Mouse (Mus musculus) embryonic facial prominence, embryonic 15.5 days (tissue): ENCODE data around the gene Tia1. TPM values are rescaled to one million over a fixed set of nuclear protein-coding genes. Genes with fewer than 3 reads are reported as not detected.
A peak's percentile ranks its signal among the peaks of the same experiment; 100 is the strongest.

Experiments
- ATAC-seq: fragments of 200-750 bp; cut with Nextera tagmentation; 2 replicates; pipeline ENCODE4 v1.8.0; 2017; ENCODE audit warnings: low read depth, moderate TSS enrichment; ENCODE audit not compliant: insufficient number of reproducible peaks, low FRiP score, low TSS enrichment
- H3K27ac ChIP-seq: fragments of 300-500 bp; sonication (generic); replicated peaks from 2 replicates; pipeline ENCODE4 v1.5.1; 2015; ENCODE audit warnings: mild to moderate bottlenecking, inconsistent platforms
- H3K27me3 ChIP-seq: fragments of 300-500 bp; sonication (generic); 2 replicates; pipeline ENCODE4 v1.6.1; 2015; ENCODE audit warnings: inconsistent platforms
- H3K36me3 ChIP-seq: fragments of 300-500 bp; sonication (generic); 2 replicates; pipeline ENCODE4 v1.6.1; 2015; ENCODE audit warnings: mild to moderate bottlenecking, inconsistent platforms
- H3K4me1 ChIP-seq: fragments of 300-500 bp; sonication (generic); 2 replicates; pipeline ENCODE4 v1.6.1; 2015; ENCODE audit warnings: inconsistent platforms
- H3K4me2 ChIP-seq: fragments of 300-500 bp; sonication (generic); replicated peaks from 2 replicates; pipeline ENCODE4 v1.6.1; 2015; ENCODE audit warnings: mild to moderate bottlenecking, inconsistent platforms
- H3K4me3 ChIP-seq: fragments of 300-500 bp; sonication (generic); replicated peaks from 2 replicates; pipeline ENCODE4 v1.5.1; 2015; ENCODE audit warnings: mild to moderate bottlenecking, inconsistent platforms
- H3K9ac ChIP-seq: fragments of 300-500 bp; sonication (generic); 2 replicates; pipeline ENCODE4 v1.6.1; 2015; ENCODE audit warnings: inconsistent platforms
- H3K9me3 ChIP-seq: fragments of 300-500 bp; sonication (generic); replicated peaks from 2 replicates; pipeline ENCODE4 v1.6.1; 2016; ENCODE audit warnings: inconsistent platforms
- WGBS: fragments of 180-500 bp; shearing (Covaris S2); methylation state at CpG from one replicate; pipeline ENCODE4 v1.1.7; 2015; 5-methylcytosine and 5-hydroxymethylcytosine counted together
- polyA plus RNA-seq: library from polyadenylated mRNA; unstranded; fragments of >200 nt; fragmentation: Nextera tagmentation; extraction: Ambion mirVana; gene quantifications from 2 replicates; pipeline ENCODE4 v1.2.1, GENCODE M21; 2015

Gene Tia1
- polyA plus RNA-seq, 1 experiment from 2014 or later = 185 TPM

- H3K9ac ChIP-seq = peak overlapping the region; percentile 39
- H3K4me3 ChIP-seq = peak overlapping the region; percentile 46
- H3K9me3 ChIP-seq = no peaks in the 10 kb centered on the region
- peaks cover 21% of the 10 kb centered on the region for H3K36me3 ChIP-seq
- under 1% methylated on average over 55 of the region's 56 CpGs for WGBS
- H3K4me1 ChIP-seq = peaks cover 18% of the 10 kb centered on the region
- no peaks in the 10 kb centered on the region for H3K27me3 ChIP-seq
- peak overlapping the region; percentile 61 for H3K4me2 ChIP-seq
- ATAC-seq = peak; percentile 95
- peak overlapping the region; percentile 94 for H3K27ac ChIP-seq
Measured at GRCm38 (mm10) chr6:86472100-86472955, 68.3 kb downstream of the Tia1 start.

GRCm38 (mm10) chr6:86473077-86473476 is 69.1 kb downstream of the Tia1 start:
- Histone ChIP-seq H3K4me3 (peak overlapping the region; percentile 46), H3K27me3 (no peaks in the 10 kb centered on the region), H3K36me3 (peaks cover 16% of the 10 kb centered on the region), H3K9me3 (no peaks in the 10 kb centered on the region), H3K9ac (peak overlapping the region; percentile 39), H3K4me2 (peak overlapping the region; percentile 61), H3K4me1 (peaks cover 18% of the 10 kb centered on the region), H3K27ac (peak overlapping the region; percentile 94)
- no peak for ATAC-seq
- WGBS = 66% methylated on average over 7 of the region's 7 CpGs

- H3K9me3 ChIP-seq = no peaks in the 10 kb centered on the region
- peaks cover 23% of the 10 kb centered on the region for H3K4me1 ChIP-seq
- no peak overlapping the region for H3K27ac ChIP-seq
- H3K4me2 ChIP-seq = no peak overlapping the region
- no peak overlapping the region for H3K9ac ChIP-seq
- H3K36me3 ChIP-seq = peaks cover 14% of the 10 kb centered on the region
- no peaks in the 10 kb centered on the region for H3K27me3 ChIP-seq
- no peak for ATAC-seq
- no peak overlapping the region for H3K4me3 ChIP-seq
- 93% methylated on average over 5 of the region's 5 CpGs for WGBS
Measured at GRCm38 (mm10) chr6:86474072-86474471, 70.1 kb downstream of the Tia1 start.

GRCm38 (mm10) chr6:86474646-86475181 is 70.7 kb downstream of the Tia1 start:
- H3K4me2 ChIP-seq = no peak overlapping the region
- peaks cover 29% of the 10 kb centered on the region for H3K4me1 ChIP-seq
- H3K27me3 ChIP-seq = no peaks in the 10 kb centered on the region
- no peak overlapping the region for H3K4me3 ChIP-seq
- H3K9me3 ChIP-seq = no peaks in the 10 kb centered on the region
- H3K27ac ChIP-seq = no peak overlapping the region
- no peak overlapping the region for H3K9ac ChIP-seq
- H3K36me3 ChIP-seq = peaks cover 8% of the 10 kb centered on the region; the same call in 1 of the 2 replicates
- no peak for ATAC-seq

DNA sequence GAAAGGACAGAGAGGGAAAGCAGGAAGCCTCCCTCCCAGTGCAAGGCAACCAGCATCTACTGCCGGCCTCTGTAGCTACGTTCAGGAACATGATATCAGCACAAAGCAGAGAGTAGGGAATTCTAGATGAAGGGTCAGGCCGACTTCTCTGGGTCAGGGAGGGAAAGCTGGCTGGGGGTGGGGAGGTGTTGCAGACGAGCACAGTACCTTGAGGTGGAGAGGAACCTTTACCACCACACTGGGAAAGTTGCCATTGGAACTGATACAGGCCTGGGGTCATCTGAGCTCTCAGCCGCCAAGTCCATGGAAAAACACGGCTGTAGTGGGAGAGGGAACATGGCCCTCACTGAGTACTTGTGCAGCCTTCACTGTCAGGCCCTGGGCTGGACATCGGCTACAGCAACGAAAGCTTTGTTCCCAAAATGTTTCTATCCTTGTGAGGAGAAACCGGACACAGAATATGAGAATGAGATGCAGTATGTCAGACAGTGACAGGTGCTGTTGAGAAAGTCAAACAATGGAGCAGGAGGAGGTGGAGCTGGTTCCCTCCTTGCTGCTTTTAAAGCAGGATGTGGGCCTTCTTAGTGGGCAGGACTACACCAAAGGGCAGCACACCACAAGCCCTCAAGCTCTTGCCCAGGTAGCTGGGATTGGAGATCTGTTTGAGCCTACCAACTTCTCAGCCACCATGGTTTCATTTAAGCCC is 71.6 kb downstream of the Tia1 start:
- H3K27ac ChIP-seq = no peak overlapping the region
- no peak overlapping the region for H3K4me3 ChIP-seq
- H3K36me3 ChIP-seq = no peaks in the 10 kb centered on the region
- WGBS = 65% methylated on average over 9 of the region's 9 CpGs
- no peak overlapping the region for H3K9ac ChIP-seq
- no peak overlapping the region for H3K4me2 ChIP-seq
- H3K4me1 ChIP-seq = peaks cover 38% of the 10 kb centered on the region
- no peaks in the 10 kb centered on the region for H3K9me3 ChIP-seq
- ATAC-seq = no peak
- H3K27me3 ChIP-seq = no peaks in the 10 kb centered on the region

DNA sequence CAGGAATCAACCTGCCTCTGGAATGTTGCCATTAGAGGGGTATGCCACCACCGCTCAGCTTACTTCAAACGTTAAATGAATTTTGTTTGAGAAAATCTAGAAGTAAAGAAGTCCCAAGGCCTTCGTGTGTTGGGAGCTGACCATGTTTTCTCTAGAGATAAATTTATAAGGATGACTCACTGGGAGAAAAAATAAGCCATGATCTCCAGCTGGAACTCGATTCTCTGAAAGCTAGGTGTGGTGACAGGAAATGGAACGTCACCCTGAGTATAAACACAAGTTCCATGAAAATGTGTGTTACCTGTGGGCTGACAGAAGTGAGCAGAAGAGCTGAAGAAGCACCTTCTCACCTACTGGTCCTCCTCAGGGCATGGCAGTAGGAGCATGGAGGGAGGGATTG is 72.9 kb downstream of the Tia1 start:
- no peaks in the 10 kb centered on the region for H3K27me3 ChIP-seq
- ATAC-seq = no peak
- H3K4me2 ChIP-seq = no peak overlapping the region
- no peak overlapping the region for H3K9ac ChIP-seq
- no peak overlapping the region; the same call in 1 of the 2 replicates for H3K27ac ChIP-seq
- H3K36me3 ChIP-seq = no peaks in the 10 kb centered on the region
- H3K4me1 ChIP-seq = peaks cover 36% of the 10 kb centered on the region
- H3K4me3 ChIP-seq = no peak overlapping the region
- 69% methylated on average over 5 of the region's 5 CpGs for WGBS
- H3K9me3 ChIP-seq = no peaks in the 10 kb centered on the region

GRCm38 (mm10) chr6:86479311-86479710 is 75.3 kb downstream of the Tia1 start:
- H3K36me3 ChIP-seq = no peaks in the 10 kb centered on the region
- no peaks in the 10 kb centered on the region for H3K9me3 ChIP-seq
- no peaks in the 10 kb centered on the region for H3K27me3 ChIP-seq
- no peak overlapping the region for H3K4me3 ChIP-seq
- peaks cover 24% of the 10 kb centered on the region for H3K4me1 ChIP-seq
- no peak overlapping the region for H3K9ac ChIP-seq
- no peak overlapping the region for H3K4me2 ChIP-seq
- peak overlapping the region; percentile 91 for H3K27ac ChIP-seq
- no peak for ATAC-seq
- WGBS = 58% methylated on average over 3 of the region's 3 CpGs

GRCm38 (mm10) chr6:86479816-86480188 is 75.8 kb downstream of the Tia1 start:
- H3K4me2 ChIP-seq = no peak overlapping the region
- H3K36me3 ChIP-seq = no peaks in the 10 kb centered on the region
- no peak for ATAC-seq
- no peak overlapping the region for H3K9ac ChIP-seq
- no peaks in the 10 kb centered on the region for H3K27me3 ChIP-seq
- H3K4me1 ChIP-seq = peaks cover 24% of the 10 kb centered on the region
- peak overlapping the region; percentile 91 for H3K27ac ChIP-seq
- no peaks in the 10 kb centered on the region for H3K9me3 ChIP-seq
- H3K4me3 ChIP-seq = no peak overlapping the region

DNA sequence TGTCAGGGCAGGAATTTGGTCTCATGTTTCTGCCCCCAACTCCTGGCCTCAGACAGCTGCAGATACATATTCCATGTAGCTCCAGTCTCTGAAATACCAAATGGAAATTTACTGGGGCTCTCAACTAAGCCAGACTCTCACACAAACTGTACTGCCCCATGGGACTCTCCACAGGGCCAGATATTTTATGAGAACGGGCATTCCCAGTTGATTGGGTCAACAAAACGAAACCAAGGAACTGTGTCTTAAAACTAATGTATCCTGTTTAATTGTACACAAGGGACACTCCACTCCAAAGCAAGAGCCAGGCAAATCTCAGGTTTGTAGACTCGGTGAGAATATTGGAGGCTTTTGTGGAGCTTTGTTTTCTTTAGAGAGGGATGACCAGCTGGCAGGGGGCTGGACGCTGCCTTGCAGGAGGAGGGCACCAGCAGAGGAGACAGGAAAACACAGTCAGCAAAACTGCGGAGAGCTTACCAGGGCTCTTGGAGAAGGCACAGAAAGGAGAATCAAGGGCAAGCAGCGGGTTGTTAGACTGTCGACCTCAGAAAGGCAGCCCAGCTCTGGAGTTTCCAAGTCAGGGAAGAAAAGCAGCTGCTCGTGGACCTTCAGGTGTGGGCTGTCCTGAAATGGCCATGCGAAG is 76.3 kb downstream of the Tia1 start:
- ATAC-seq = peak; percentile 63
- Histone ChIP-seq H3K36me3 (no peaks in the 10 kb centered on the region), H3K27me3 (no peaks in the 10 kb centered on the region), H3K4me3 (peak overlapping the region; percentile 14; the same call in 1 of the 2 replicates), H3K4me1 (peaks cover 24% of the 10 kb centered on the region), H3K9ac (peak overlapping the region; percentile 15; the same call in 1 of the 2 replicates), H3K4me2 (peak overlapping the region; percentile 37), H3K9me3 (no peaks in the 10 kb centered on the region), H3K27ac (peak overlapping the region; percentile 91)
- WGBS = 28% methylated on average over 9 of the region's 9 CpGs

GRCm38 (mm10) chr6:86481871-86482270 is 77.9 kb downstream of the Tia1 start:
- WGBS = 84% methylated on average over 5 of the region's 5 CpGs
- H3K27me3 ChIP-seq = no peaks in the 10 kb centered on the region
- H3K4me2 ChIP-seq = no peak overlapping the region
- no peak overlapping the region for H3K4me3 ChIP-seq
- H3K9me3 ChIP-seq = no peaks in the 10 kb centered on the region
- no peak overlapping the region for H3K9ac ChIP-seq
- H3K36me3 ChIP-seq = no peaks in the 10 kb centered on the region
- H3K4me1 ChIP-seq = peaks cover 25% of the 10 kb centered on the region
- no peak overlapping the region for H3K27ac ChIP-seq
- no peak for ATAC-seq
